Mouse (Mus musculus): Measurements from ENCODE around the gene Tecta.

Gene Tecta

DNA sequence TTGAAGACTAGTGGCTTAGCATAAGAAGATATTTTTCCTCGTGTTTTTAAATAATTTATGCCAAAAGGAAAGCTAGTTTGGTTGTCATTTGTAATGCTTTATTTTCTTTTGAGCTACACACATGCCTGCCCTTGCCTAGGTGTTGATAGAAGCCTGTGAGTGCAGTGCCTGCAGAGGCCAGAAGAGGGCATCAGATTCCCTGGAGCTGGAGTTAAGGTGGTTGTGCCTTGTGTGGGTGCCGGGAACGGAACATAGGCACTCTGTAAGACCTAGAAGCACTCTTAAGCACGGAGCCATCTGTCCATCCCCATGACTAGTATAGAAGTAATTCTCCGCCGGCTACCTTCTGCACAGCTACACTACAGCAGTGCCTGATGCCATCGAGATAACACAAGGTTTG, 79.1 kb downstream of the Tecta start:
- no peak for DNase-seq (ENCODE audit: low spot score in 2 of 2)

DNA sequence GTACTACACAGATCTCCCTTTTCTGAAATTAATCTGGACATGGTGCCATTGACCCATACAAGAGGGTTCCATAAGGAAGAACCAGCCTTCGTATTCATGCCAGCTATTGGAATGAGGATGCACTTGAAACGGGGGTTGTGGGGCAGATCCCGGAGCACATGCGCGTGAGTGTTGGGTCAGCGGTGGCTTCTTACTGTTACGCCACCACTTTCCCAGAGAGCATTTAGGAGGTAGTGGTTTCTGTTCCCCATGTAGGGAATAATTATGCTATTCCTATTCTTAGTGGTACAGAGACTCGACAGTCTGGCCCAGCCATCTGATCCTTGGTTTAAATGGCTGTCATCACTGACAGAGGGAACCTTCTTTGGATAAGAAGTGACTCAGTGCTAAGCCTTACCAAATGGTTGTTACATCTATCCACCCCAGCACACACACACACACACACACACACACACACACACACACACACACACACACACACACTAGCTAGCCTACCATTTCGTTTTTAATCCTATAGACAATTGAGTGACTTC, 81.2 kb downstream of the Tecta start:
- DNase-seq (ENCODE audit: low spot score in 2 of 2): no peak

DNA sequence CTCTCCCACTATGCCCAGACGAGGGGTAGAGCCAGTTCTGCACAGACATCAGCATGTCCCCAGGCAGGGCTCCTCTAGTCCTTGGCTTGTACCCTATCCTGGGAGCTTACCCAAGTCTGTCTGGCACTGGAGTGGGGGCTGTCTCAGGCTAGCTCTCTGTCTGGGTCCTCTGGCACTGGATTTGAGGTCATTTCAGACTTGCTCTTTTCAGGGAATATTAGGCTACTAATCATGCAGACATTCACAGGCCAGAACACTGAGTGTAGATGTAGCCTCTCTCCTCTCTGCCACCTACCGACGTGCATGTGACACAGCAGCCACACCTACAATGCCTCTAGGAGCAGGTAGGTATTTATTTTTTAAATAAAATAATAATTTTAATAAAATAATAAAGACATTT, 82.4 kb downstream of the Tecta start:
- DNase-seq (ENCODE audit: low spot score in 2 of 2): no peak

DNA sequence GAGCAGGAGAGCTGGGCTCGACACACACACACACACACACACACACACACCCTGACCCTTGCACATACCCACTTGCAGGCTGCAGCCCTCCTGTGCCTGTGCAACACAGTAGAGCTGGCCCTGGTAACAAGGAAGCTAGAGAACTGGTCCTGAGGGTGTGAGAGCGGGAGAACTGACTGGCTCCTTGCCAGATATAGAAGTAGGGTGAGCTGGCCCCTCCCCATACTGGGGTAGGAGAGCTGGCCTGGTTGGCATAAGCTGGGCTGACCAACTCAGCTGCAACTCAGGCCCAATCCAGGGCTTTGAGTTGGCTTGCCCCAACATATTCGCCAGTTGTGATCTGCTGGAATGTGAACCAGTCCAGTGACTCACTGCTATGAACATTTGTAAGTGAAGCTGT, 83.9 kb downstream of the Tecta start:
- DNase-seq (ENCODE audit: low spot score in 2 of 2): no peak

DNA sequence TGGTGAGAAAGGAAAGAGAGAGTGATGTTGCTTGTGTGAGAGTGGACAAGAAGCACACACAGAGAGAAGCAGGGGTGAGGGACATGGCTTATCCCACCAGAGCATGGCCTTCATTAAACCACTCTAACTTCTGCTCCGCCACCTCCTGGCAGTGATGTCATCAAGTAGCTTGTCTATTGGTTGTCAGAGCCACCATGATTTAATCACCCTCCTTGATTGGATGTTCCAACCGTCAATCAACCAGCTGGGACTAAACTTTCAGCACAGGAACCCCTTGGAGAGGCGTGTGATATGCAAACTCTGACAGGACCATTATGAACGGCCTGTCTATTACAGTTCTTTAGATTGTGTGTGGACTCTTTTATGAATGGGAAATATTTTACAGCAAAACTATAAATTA, 84.8 kb downstream of the Tecta start:
- no peak for DNase-seq (ENCODE audit: low spot score in 2 of 2)

DNA sequence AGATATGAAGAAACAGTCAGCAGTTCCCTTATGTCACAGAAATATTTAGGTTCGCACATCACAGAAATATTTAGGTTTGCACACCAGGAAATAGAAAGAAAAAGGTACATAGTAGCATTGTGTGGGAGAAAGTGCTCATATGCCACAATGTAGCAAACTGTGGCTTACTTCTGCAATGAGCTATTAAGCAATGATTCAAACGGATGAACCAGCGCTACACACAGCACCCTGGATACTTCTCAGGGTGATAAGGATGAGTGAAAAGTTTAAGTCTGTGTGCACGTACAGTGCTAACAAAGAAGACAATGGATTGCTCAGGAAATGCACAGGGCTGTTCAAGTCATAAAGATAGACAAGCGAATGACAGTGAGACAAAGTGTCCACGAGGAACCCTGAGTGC, 85.3 kb downstream of the Tecta start:
- DNase-seq (ENCODE audit: low spot score in 2 of 2): no peak

DNA sequence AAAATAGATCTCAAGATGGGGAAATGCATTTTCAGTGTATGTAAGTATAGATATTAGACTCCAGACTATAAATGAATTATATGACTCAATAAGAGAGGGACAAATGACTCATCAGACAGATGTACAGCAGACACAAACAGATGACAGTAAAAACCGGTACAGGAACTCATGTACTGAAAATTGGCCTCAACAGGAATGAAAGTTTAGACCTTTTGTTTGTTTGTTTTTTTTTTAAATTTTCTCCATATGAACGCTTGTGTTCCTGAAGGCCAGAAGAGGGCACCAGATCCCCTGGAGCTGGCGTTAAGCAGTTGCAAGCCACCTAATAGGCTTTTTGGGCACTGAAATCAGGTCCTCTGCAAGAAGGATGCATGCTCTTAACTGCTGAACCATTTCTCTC, 85.9 kb downstream of the Tecta start:
- no peak for DNase-seq (ENCODE audit: low spot score in 2 of 2)

DNA sequence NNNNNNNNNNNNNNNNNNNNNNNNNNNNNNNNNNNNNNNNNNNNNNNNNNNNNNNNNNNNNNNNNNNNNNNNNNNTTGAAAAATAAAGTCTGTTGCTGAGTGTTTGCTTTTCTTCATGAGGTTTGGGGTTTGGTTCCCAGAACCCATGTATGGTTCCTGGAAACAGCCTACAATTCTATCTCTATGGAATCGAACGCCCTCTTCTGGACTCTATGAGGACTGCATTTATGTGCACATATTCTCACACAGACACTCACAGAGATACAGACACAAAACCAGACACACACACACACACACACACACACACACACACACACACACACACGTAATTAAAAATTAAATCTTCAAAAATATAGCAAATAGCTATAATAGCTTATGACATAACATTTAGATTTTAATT, 88.4 kb downstream of the Tecta start:
- no peak for DNase-seq (ENCODE audit: low spot score in 2 of 2)

DNA sequence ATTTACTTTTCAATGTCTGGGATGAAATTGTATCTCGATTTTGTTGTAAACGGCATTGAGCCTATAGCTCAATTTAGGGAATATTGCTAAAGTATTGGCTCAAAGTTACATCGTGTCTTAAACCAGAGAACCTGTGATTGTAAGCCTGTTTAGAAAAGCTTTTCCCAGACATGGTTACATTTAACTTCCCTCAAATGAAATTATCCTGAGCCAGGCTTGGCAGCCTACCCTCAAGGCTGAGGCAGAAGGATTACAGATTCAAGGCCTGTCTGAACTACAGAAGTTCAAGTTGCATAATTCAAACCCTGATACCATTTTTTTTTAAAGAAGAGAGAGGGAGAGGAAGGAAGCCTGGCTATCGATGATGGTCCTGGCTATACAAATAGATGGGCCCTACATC, 95.8 kb downstream of the Tecta start:
- DNase-seq (ENCODE audit: low spot score in 2 of 2): no peak

DNA sequence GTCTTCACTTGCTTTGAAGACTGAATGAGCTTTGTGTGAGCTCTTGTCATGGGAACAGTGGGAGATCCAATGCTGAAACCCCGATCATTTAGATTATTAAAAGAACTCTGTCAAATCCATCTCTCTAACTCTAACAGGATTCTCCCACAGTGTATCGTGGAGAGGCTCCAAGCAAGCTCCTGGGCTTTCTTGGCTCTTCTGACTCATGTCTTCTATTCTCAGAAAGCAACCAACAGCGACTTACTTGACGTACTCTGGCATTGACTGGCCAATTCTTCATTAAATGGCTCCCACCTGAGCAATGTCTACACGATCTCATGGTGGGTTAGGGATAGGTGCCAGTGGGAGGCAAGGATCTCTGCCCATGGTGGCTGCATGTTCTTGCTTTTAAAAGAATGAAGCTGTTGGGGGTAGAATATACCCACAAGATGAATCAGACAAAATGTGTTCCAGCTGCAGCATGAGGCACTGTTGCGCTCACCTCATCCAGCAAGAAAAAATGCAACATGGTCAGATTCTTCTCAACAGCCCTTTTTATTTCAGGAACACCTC, 98.6 kb downstream of the Tecta start:
- no peak for DNase-seq (ENCODE audit: low spot score in 2 of 2)

DNA sequence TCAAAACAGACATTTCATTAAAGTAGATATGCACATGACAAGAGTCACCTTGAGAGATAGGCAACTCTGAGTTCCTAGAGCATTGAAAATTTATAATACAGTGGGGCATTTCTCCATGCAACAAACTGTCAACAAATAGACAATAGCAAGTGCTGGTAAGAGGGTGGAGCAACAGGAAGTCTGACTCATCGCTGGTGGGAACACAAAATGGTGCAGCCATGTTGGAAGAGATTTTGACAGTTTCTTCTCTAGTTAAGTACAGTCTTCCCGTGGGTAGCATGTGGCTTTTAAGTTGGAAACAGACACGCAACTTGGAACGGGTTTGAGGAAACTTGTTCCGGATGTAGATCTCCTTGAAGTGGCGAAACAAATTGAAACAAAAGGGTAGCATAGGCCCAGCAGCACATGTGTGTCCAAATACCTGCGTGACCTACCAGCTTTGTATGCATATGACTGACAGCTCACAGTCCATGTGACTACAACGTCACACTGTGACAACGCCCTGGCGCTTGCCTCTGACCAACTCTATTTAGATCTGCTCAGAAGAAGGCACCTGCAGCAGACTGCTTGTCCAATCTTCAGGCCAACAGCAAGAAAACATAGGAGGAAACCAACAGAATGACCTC, 103.3 kb downstream of the Tecta start:
- no peak for DNase-seq (ENCODE audit: low spot score in 2 of 2)

DNA sequence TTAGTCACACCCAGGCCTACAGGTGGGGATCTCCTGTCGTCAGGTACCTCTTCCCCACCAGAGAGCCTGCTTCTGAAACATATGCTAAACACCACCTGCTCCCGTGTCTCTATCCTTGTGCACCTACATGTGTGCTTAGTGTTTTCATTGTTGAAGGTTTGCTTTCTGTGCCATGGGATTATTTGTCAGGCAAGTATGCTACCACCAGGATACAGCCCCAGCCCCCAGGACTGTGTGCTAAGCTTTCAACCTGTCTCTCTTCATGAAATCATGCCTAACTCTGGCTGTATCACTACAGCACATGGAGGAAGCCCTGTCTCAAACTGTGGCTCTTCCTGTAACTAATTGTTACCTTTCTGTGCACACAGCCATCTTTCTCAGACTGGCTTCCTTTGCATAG, 105.6 kb downstream of the Tecta start:
- no peak for DNase-seq (ENCODE audit: low spot score in 2 of 2)

DNA sequence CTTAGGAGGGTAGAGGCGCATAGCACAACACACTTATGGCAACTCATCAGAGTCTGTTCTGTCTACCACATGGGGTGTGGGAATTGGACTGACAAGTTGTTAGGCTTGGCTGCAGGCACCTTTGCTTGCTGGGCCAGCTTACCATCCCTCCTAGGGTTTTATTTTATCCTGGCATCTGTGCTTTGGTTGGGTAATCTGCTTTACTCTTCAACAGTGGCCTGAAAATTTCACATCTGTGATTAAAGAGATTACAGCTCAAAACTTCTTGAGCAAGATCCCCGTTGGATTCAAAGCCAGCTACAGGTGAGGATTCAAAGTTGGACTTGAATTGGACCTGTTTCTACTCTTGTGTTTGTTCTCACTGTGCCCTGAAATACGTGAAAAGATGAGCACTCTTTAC, 106.1 kb downstream of the Tecta start:
- DNase-seq (ENCODE audit: low spot score in 2 of 2): no peak

DNA sequence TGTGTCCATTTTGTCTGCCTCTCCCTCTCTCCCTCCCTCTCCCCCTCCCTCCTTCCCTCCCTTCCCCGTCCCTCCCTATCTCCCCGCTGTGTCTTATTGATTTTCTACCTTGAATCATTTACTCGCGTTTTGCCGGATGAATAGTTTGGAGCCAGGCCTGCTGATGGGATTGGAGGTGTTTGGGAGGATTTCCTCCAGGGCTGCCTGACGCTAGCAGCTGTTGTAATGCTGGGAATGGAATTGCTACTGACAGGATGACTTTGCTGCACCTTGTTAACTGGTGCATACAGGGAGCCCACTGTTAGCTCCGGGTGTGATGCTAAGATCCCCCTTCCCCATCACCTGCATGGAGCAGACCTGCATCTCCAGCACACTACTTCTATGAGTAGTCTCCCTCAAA, 106.7 kb downstream of the Tecta start:
- DNase-seq (ENCODE audit: low spot score in 2 of 2): no peak

DNA sequence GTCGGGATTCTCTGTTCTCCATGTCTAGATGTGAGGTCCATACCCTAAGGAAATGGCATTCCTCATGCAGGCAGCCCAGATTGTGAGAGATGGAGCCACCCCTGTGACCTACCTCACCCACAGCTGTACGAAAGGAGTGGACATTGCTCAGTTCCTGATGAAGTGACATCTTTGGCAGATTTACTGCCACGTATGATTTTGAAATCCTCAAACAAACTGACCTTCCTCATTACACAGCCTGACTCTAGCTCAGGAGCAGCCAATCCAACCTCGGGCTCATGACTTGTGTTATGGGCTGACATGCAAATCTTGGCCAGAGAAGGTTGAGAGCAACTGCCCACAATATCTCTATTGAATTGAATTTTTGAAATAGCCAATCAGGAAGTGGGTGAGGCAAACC, 120.1 kb downstream of the Tecta start:
- DNase-seq (ENCODE audit: low spot score in 2 of 2): no peak

Measured in spleen, postnatal 10 days (tissue).